Mouse (Mus musculus): ENCODE measurements around the gene Adck1. TPM values are rescaled to one million over a fixed set of nuclear protein-coding genes. Genes with fewer than 3 reads are reported as not detected.
A peak's percentile ranks its signal among the peaks of the same experiment; 100 is the strongest.
"Not testable (repeated sequence)": the region's sequence is repeated elsewhere in the genome, so short reads cannot be mapped to it uniquely, and the experiment has no call there.

Adck1 gene
- polyA plus RNA-seq, 1 experiment from 2014 or later = 24.8 TPM

DNA sequence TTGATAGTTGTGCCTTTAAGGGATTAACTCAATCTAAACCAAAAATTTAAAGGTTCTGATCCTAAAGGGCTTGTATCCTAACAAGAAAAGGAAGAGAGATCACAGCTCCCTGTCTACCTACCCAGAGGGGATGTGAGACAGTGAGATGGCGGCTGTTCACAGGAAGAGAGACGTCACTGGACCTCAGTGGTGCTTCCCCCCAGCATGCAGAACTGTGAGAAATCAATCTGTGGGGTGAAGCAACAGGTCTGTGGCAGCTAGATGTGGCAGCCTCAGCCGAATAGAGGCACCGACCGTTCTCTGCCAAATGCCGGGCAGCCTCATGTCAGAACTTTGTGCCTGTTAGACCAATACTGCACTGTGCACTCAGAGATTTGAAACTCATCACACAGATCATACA lies 106.4 kb downstream of the Adck1 start:
- no peak overlapping the region for H3K27ac ChIP-seq
- no peak overlapping the region for H3K4me2 ChIP-seq (ENCODE audit: low read length)
- no peak for DNase-seq (ENCODE audit: low spot score)
- H3K27me3 ChIP-seq (ENCODE audit: insufficient read depth, low read length) = no peaks in the 10 kb centered on the region
- H3K36me3 ChIP-seq (ENCODE audit: insufficient read depth, low read length) = no peaks in the 10 kb centered on the region
- H3K4me3 ChIP-seq (replicated peaks; ENCODE audit: low read depth, low read length) = no peak overlapping the region
- 82% methylated on average over 6 of the region's 6 CpGs for WGBS
- ATAC-seq (replicated peaks; ENCODE audit: low FRiP score, low read depth) = no peak
- H3K9ac ChIP-seq (ENCODE audit: low read depth, low read length) = no peak overlapping the region
- no peaks in the 10 kb centered on the region for H3K9me3 ChIP-seq (replicated peaks; ENCODE audit: low read length)
- TF ChIP-seq CTCF (IDR thresholded peaks at IDR 0.05; ENCODE audit: low read depth) = no peak
- no peaks in the 10 kb centered on the region for H3K4me1 ChIP-seq (replicated peaks; ENCODE audit: insufficient read depth, low read length)

GRCm38 (mm10) chr12:88467257-88467656 lies 106.9 kb downstream of the Adck1 start:
- DNase-seq (ENCODE audit: low spot score) (no peak), ATAC-seq (replicated peaks; ENCODE audit: low FRiP score, low read depth) (no peak)
- no peaks in the 10 kb centered on the region for H3K27me3 ChIP-seq (ENCODE audit: insufficient read depth, low read length)
- no peak overlapping the region for H3K9ac ChIP-seq (ENCODE audit: low read depth, low read length)
- H3K27ac ChIP-seq = no peak overlapping the region
- H3K4me3 ChIP-seq (replicated peaks; ENCODE audit: low read depth, low read length) = no peak overlapping the region
- H3K9me3 ChIP-seq (replicated peaks; ENCODE audit: low read length) = no peaks in the 10 kb centered on the region
- H3K4me1 ChIP-seq (replicated peaks; ENCODE audit: insufficient read depth, low read length) = no peaks in the 10 kb centered on the region
- TF ChIP-seq CTCF (IDR thresholded peaks at IDR 0.05; ENCODE audit: low read depth) = no peak
- 63% methylated on average over 3 of the region's 3 CpGs for WGBS
- H3K36me3 ChIP-seq (ENCODE audit: insufficient read depth, low read length) = no peaks in the 10 kb centered on the region
- H3K4me2 ChIP-seq (ENCODE audit: low read length) = no peak overlapping the region

DNA sequence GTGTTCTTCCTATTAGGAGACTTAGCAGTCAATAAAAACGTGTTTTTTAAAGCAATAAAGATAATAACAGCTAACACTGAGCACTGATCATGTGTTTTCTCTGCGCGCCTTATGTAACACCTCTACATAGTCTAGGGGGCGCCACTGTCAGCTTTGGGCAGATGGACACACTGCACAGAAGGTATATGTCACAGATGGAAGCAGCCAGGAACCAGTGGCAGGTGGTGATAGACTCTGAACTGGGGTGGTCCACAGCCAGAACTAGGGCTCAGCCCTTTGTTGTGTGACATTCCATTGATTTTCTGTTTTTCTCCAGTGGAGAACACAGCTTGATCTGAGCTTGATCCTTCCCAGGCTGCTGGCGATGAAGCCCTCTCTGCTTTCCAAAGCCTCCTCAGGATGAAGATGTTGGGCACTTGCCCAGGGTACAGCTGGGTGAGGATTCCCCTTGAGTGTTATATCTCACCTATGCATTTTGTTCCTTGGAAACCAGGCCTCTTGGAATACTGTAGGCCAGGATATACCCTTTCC lies 107.6 kb downstream of the Adck1 start:
- Histone ChIP-seq H3K36me3 (ENCODE audit: insufficient read depth, low read length) (no peaks in the 10 kb centered on the region), H3K4me2 (ENCODE audit: low read length) (no peak overlapping the region), H3K9ac (ENCODE audit: low read depth, low read length) (no peak overlapping the region), H3K4me1 (replicated peaks; ENCODE audit: insufficient read depth, low read length) (no peaks in the 10 kb centered on the region), H3K4me3 (replicated peaks; ENCODE audit: low read depth, low read length) (no peak overlapping the region), H3K9me3 (replicated peaks; ENCODE audit: low read length) (no peaks in the 10 kb centered on the region), H3K27ac (no peak overlapping the region), H3K27me3 (ENCODE audit: insufficient read depth, low read length) (no peaks in the 10 kb centered on the region)
- ATAC-seq (replicated peaks; ENCODE audit: low FRiP score, low read depth) = no peak
- no peak for DNase-seq (ENCODE audit: low spot score)
- WGBS = 75% methylated on average over 5 of the region's 5 CpGs
- peak; percentile 14; the same call in 1 of the 2 replicates for TF ChIP-seq CTCF (IDR thresholded peaks at IDR 0.05; ENCODE audit: low read depth)

GRCm38 (mm10) chr12:88468691-88469090 lies 108.3 kb downstream of the Adck1 start:
- H3K4me1 ChIP-seq (replicated peaks; ENCODE audit: insufficient read depth, low read length) = no peaks in the 10 kb centered on the region
- no peak overlapping the region for H3K27ac ChIP-seq
- 79% methylated on average over 6 of the region's 6 CpGs for WGBS
- no peak for TF ChIP-seq CTCF (IDR thresholded peaks at IDR 0.05; ENCODE audit: low read depth)
- H3K27me3 ChIP-seq (ENCODE audit: insufficient read depth, low read length) = no peaks in the 10 kb centered on the region
- DNase-seq (ENCODE audit: low spot score) (no peak), ATAC-seq (replicated peaks; ENCODE audit: low FRiP score, low read depth) (no peak)
- no peaks in the 10 kb centered on the region for H3K36me3 ChIP-seq (ENCODE audit: insufficient read depth, low read length)
- H3K9ac ChIP-seq (ENCODE audit: low read depth, low read length) = no peak overlapping the region
- H3K4me2 ChIP-seq (ENCODE audit: low read length) = no peak overlapping the region
- H3K9me3 ChIP-seq (replicated peaks; ENCODE audit: low read length) = no peaks in the 10 kb centered on the region
- no peak overlapping the region for H3K4me3 ChIP-seq (replicated peaks; ENCODE audit: low read depth, low read length)

DNA sequence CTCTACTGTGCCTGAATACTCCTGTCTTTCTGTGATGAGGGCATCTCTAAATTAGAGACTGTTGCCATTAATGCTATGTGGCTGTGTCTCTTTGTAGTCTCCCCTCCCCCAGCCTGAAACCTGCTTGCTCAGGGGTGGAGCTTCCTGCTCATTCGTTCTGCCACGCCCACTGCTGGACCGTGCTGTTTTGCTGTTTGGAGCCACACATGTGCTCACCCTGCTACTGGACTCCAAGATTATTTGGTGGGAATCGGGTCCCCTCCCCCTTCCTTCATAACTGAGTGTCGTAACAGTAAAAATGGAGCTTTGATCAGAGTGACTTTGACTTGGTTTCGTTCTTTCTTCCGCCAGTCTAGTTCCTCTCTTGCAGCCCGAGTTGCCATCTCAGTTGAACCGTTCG lies 111.5 kb downstream of the Adck1 start:
- not testable (repeated sequence) for DNase-seq (ENCODE audit: low spot score); ATAC-seq (replicated peaks; ENCODE audit: low FRiP score, low read depth); H3K27me3 ChIP-seq (ENCODE audit: insufficient read depth, low read length); H3K27ac ChIP-seq; H3K36me3 ChIP-seq (ENCODE audit: insufficient read depth, low read length); H3K4me1 ChIP-seq (replicated peaks; ENCODE audit: insufficient read depth, low read length); H3K9me3 ChIP-seq (replicated peaks; ENCODE audit: low read length); H3K9ac ChIP-seq (ENCODE audit: low read depth, low read length); H3K4me3 ChIP-seq (replicated peaks; ENCODE audit: low read depth, low read length); H3K4me2 ChIP-seq (ENCODE audit: low read length)
- 62% methylated on average over 10 of the region's 10 CpGs for WGBS

- Histone ChIP-seq H3K9ac (ENCODE audit: low read depth, low read length) (no peak overlapping the region), H3K27me3 (ENCODE audit: insufficient read depth, low read length) (no peaks in the 10 kb centered on the region), H3K4me2 (ENCODE audit: low read length) (no peak overlapping the region), H3K36me3 (ENCODE audit: insufficient read depth, low read length) (no peaks in the 10 kb centered on the region), H3K27ac (no peak overlapping the region), H3K4me1 (replicated peaks; ENCODE audit: insufficient read depth, low read length) (no peaks in the 10 kb centered on the region), H3K9me3 (replicated peaks; ENCODE audit: low read length) (no peaks in the 10 kb centered on the region), H3K4me3 (replicated peaks; ENCODE audit: low read depth, low read length) (no peak overlapping the region)
- DNase-seq (ENCODE audit: low spot score) (no peak), ATAC-seq (replicated peaks; ENCODE audit: low FRiP score, low read depth) (no peak)
- TF ChIP-seq CTCF (IDR thresholded peaks at IDR 0.05; ENCODE audit: low read depth) = no peak
- WGBS = 65% methylated on average over 3 of the region's 3 CpGs
Observed at GRCm38 (mm10) chr12:88472832-88473231, 112.5 kb downstream of the Adck1 start.

DNA sequence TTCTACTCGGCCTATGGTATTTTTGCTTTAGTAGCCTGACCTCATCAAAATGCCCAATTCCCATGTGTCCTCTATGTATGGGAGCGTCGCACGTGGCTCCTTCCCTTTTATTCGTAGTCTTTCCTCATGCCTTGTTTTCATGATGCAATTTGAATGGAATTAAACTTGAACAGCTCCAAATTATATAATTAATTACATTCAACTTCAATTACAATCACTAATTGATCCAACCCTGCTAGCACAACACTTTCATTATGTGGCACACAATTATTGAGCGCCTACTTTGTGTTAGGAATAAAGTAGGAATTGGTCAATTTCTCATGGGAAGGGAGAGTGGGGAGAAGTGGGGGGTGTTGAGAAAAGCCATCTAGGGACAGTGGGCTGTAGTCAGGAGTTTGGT lies 113.4 kb downstream of the Adck1 start:
- H3K9me3 ChIP-seq (replicated peaks; ENCODE audit: low read length) = no peaks in the 10 kb centered on the region
- no peaks in the 10 kb centered on the region for H3K36me3 ChIP-seq (ENCODE audit: insufficient read depth, low read length)
- no peaks in the 10 kb centered on the region for H3K4me1 ChIP-seq (replicated peaks; ENCODE audit: insufficient read depth, low read length)
- no peak overlapping the region for H3K9ac ChIP-seq (ENCODE audit: low read depth, low read length)
- ATAC-seq (replicated peaks; ENCODE audit: low FRiP score, low read depth) (no peak), DNase-seq (ENCODE audit: low spot score) (no peak)
- no peak for TF ChIP-seq CTCF (IDR thresholded peaks at IDR 0.05; ENCODE audit: low read depth)
- H3K4me3 ChIP-seq (replicated peaks; ENCODE audit: low read depth, low read length) = no peak overlapping the region
- no peak overlapping the region for H3K4me2 ChIP-seq (ENCODE audit: low read length)
- 87% methylated on average over 6 of the region's 6 CpGs for WGBS
- no peaks in the 10 kb centered on the region for H3K27me3 ChIP-seq (ENCODE audit: insufficient read depth, low read length)
- no peak overlapping the region for H3K27ac ChIP-seq

Measured in kidney, postnatal 0 days (tissue).